Mouse (Mus musculus) hindbrain, embryonic 14.5 days (tissue): ENCODE data around the gene Galnt2. TPM values are rescaled to one million over a fixed set of nuclear protein-coding genes. Genes with fewer than 3 reads are reported as not detected.

Source experiments
- ATAC-seq: fragments of 200-750 bp; cut with Nextera tagmentation; 2 replicates; pipeline ENCODE4 v1.8.0; 2017; ENCODE audit warnings: moderate number of reproducible peaks, mild to moderate bottlenecking, moderate TSS enrichment, moderate library complexity; ENCODE audit not compliant: low FRiP score
- DNase-seq: peaks from one replicate; pipeline ENCODE4 v3.0.0-alpha.2; 2015; ENCODE audit warnings: low spot score
- H3K27ac ChIP-seq: fragments of 300-500 bp; sonication (generic); 2 replicates; pipeline ENCODE4 v1.5.1; 2014; ENCODE audit warnings: mild to moderate bottlenecking, moderate library complexity
- H3K27me3 ChIP-seq: fragments of 300-500 bp; sonication (generic); 2 replicates; pipeline ENCODE4 v1.6.1; 2014; ENCODE audit warnings: mild to moderate bottlenecking, low read length, mixed read lengths; ENCODE audit not compliant: control insufficient read depth, insufficient read depth
- H3K36me3 ChIP-seq: fragments of 300-500 bp; sonication (generic); replicated peaks from 2 replicates; pipeline ENCODE4 v1.6.1; 2014; ENCODE audit not compliant: control insufficient read depth, insufficient read depth
- H3K4me1 ChIP-seq: fragments of 300-500 bp; sonication (generic); replicated peaks from 2 replicates; pipeline ENCODE4 v1.6.1; 2014; ENCODE audit warnings: antibody characterized with exemption, low read length, mixed read lengths; ENCODE audit not compliant: control insufficient read depth, insufficient read depth
- H3K4me2 ChIP-seq: fragments of 300-500 bp; sonication (generic); replicated peaks from 2 replicates; pipeline ENCODE4 v1.6.1; 2014; ENCODE audit warnings: mild to moderate bottlenecking, moderate library complexity
- H3K4me3 ChIP-seq: fragments of 300-500 bp; sonication (generic); replicated peaks from 2 replicates; pipeline ENCODE4 v1.5.1; 2014; ENCODE audit warnings: mild to moderate bottlenecking, low read length
- H3K9ac ChIP-seq: fragments of 300-500 bp; sonication (generic); 2 replicates; pipeline ENCODE4 v1.6.1; 2014
- H3K9me3 ChIP-seq: fragments of 300-500 bp; sonication (generic); 2 replicates; pipeline ENCODE4 v1.6.1; 2016; ENCODE audit warnings: low read length; ENCODE audit not compliant: control insufficient read depth
- WGBS: fragments of 180-500 bp; shearing (Covaris S2); extraction: QIAGEN DNeasy Blood & Tissue Kit; methylation state at CpG from one replicate; pipeline ENCODE4 v1.1.7; 2014; 5-methylcytosine and 5-hydroxymethylcytosine counted together
- polyA plus RNA-seq: library from polyadenylated mRNA; unstranded; fragments of >200 nt; fragmentation: Nextera tagmentation; extraction: Ambion mirVana; gene quantifications from 2 replicates; pipeline ENCODE4 v1.2.1, GENCODE M21; 2014

Gene Galnt2
- polyA plus RNA-seq, 1 experiment from 2014 or later: 62.9 TPM

DNA sequence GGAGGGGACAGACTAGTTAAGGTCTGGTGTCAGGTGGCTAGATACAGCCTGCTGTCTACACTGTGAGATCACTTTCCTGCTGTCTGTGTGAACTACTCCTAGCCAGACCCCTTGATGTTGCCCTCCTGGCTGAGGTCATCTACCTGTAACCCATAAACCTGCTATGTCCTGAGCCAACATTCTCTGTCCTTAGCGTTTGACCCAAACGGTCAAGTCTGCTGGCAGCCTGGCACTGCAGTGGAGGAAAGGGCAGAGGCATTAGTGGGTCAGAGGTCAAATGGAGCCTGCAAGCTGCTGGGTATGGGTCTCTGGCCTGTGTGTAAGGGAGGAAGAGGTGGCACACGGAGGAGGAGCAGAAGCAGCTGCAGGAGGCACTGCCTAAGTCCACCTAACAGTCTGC lies 41.6 kb downstream of the Galnt2 start:
- DNase-seq (no peak), ATAC-seq (no peak)
- Histone ChIP-seq H3K4me3 (no peak overlapping the region), H3K27me3 (no peaks in the 10 kb centered on the region), H3K9me3 (no peaks in the 10 kb centered on the region), H3K36me3 (no peaks in the 10 kb centered on the region), H3K4me1 (peaks cover 35% of the 10 kb centered on the region), H3K27ac (no peak overlapping the region), H3K4me2 (no peak overlapping the region), H3K9ac (no peak overlapping the region)
- 78% methylated on average over 3 of the region's 3 CpGs for whole genome bisulfite sequencing

DNA sequence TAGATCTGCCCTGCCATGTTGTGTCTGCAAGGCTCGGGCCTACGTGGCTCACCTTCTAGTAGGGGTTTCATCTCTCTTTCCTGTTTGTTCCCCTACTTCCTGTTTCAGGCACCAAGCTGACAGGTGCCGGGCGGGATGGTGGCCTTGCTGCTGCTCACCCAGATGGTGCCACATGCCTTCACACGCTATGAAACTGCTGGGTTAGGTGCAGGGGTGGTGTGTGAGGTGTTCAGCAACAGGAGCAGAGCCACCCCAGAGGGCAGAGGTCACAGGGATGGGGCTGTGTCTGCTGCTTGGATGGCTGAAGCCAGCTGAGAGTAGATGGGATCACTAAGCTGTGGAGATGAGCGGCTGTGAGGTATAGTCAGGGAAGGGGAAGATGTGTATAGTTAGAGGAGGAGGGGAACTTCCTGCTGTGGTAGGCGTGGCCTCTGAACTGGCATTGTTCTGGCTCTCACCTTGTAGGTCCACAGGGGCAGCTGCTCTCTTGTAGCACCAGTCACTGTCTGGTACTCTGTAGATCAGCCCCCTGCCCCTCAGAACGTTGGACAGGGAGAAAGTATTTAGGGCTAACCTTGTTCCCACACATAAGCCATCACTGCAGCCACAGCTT lies 42.5 kb downstream of the Galnt2 start:
- ATAC-seq: no peak
- WGBS: 65% methylated on average over 8 of the region's 8 CpGs
- Histone ChIP-seq H3K4me2 (no peak overlapping the region), H3K27me3 (no peaks in the 10 kb centered on the region), H3K36me3 (no peaks in the 10 kb centered on the region), H3K27ac (no peak overlapping the region), H3K4me3 (no peak overlapping the region), H3K9ac (no peak overlapping the region), H3K4me1 (peaks cover 42% of the 10 kb centered on the region), H3K9me3 (no peaks in the 10 kb centered on the region)
- no peak for DNase-seq

DNA sequence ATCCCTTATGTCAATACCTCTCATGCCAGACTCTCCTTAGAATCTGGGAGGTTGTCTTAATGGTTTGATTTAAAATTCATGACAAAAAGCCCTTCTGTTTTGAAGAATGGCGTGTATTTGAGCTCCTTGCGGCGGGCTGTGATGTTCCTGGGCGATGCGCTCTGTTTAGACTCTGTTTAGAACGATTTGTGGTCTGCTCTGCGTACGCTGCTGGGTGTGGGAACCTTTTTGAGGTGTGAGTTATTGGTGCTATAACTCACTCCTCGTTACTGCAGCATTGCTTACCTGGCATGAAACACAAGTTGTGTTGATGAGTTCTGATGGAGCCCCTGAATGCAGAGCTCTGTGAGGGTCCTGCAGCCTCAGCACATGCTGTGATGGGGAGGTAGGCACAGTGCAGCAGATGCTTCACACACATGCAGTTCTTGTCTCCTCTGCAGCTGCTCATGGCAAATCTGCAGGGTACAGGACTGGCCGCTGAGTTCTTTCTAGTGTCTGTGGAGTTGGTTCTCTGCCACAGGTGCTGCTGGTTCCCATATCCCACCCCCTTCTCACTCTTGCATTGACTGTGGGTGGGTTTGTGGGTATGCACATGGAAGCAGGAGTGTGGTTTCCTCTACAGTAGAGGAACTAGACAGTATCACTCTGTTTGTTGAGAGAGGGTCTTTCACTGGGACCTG lies 43.4 kb downstream of the Galnt2 start:
- peaks cover 42% of the 10 kb centered on the region for H3K4me1 ChIP-seq
- H3K9ac ChIP-seq: no peak overlapping the region
- H3K27me3 ChIP-seq: no peaks in the 10 kb centered on the region
- DNase-seq: no peak
- WGBS: 72% methylated on average over 10 of the region's 10 CpGs
- H3K4me3 ChIP-seq: no peak overlapping the region
- ATAC-seq: no peak
- H3K4me2 ChIP-seq: no peak overlapping the region
- no peaks in the 10 kb centered on the region for H3K36me3 ChIP-seq
- no peaks in the 10 kb centered on the region for H3K9me3 ChIP-seq
- no peak overlapping the region for H3K27ac ChIP-seq

DNA sequence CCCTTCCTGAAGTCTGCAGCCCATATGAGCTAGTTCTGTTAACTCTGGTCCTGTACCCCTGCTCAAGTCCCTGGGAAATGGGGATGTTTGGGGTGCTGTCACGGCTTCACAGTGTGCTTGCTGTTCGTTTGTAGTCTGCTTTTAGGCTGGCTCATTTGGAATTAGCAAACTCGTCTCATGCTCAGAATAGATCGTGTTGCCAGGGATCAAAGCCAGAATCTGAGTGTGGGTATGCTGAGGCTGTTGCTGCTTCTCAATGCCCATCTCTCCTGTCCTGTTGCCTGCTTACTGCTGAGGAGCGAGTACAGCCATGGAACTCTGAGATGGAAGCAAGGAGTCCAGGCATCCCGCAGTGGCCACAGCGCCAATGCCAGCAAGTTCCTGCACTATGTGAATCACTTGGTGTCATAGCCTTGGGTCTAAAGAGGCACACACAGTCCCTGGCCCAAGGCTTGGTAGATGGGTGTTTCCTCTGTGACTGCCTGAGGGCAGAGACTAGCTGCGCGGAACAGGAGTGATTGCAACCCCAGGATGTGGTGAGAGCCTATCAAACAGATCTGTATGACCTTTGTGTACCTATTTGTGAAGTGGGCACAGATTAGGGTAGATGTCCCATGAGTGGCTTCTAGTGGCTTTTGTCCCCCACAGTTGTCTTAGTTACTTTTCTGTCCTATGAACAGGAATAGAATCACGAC lies 44.3 kb downstream of the Galnt2 start:
- Histone ChIP-seq H3K9me3 (no peaks in the 10 kb centered on the region), H3K4me2 (no peak overlapping the region), H3K36me3 (no peaks in the 10 kb centered on the region), H3K9ac (no peak overlapping the region), H3K27me3 (no peaks in the 10 kb centered on the region), H3K4me1 (peaks cover 33% of the 10 kb centered on the region), H3K27ac (no peak overlapping the region), H3K4me3 (no peak overlapping the region)
- DNase-seq (no peak), ATAC-seq (no peak)
- 94% methylated on average over 10 of the region's 10 CpGs for WGBS

DNA sequence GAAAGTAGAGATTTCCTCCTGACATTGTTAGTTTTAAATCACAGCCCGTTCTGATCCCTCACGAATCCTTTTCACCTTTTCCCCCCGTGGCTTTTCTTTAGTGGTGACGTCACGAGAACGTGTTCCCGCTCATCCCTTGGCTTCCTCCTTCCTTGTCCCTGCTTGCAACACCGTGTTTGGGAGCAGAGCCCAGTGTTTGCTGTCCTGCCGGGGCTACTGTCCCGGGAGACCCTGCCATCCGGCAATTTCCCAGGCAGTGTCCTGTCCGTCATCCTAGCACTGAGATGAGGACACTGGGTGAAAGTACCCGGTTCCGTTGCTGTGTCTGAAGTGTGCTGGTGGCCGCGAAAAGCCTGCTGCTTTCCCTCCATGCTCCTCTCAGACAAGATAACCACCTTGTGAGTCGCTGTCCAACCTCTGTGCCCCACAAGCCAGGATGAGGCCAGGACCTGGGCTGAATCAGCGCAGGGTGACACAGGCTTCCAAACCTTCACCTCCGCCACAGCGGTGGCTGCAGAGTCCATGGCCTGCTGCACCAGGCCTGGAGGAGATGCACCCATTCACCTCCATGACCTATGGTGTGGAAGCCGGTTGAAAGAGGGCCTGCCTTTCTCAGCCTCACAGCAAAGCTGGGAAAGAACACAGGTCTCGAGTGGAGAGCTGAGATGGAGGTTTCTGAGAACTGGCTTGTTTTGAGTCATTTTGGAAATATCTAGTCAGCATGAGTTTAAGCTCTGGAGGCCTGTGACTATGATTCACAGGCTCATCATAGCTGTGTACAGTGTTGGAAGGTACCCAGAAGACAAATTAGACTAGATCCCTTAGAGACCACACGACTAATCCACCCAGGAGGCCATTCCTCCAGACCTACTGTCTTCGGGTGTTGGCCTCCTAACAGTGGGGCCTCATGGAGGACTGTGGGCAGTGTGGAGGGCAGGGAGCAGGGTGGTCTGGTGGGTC lies 47.0 kb downstream of the Galnt2 start:
- H3K9ac ChIP-seq: no peak overlapping the region
- DNase-seq: no peak
- H3K9me3 ChIP-seq: no peaks in the 10 kb centered on the region
- H3K27ac ChIP-seq: no peak overlapping the region
- ATAC-seq: no peak
- H3K4me3 ChIP-seq: no peak overlapping the region
- H3K4me1 ChIP-seq: peaks cover 43% of the 10 kb centered on the region
- no peaks in the 10 kb centered on the region for H3K27me3 ChIP-seq
- WGBS: 64% methylated on average over 24 of the region's 24 CpGs
- H3K36me3 ChIP-seq: no peaks in the 10 kb centered on the region
- H3K4me2 ChIP-seq: no peak overlapping the region

DNA sequence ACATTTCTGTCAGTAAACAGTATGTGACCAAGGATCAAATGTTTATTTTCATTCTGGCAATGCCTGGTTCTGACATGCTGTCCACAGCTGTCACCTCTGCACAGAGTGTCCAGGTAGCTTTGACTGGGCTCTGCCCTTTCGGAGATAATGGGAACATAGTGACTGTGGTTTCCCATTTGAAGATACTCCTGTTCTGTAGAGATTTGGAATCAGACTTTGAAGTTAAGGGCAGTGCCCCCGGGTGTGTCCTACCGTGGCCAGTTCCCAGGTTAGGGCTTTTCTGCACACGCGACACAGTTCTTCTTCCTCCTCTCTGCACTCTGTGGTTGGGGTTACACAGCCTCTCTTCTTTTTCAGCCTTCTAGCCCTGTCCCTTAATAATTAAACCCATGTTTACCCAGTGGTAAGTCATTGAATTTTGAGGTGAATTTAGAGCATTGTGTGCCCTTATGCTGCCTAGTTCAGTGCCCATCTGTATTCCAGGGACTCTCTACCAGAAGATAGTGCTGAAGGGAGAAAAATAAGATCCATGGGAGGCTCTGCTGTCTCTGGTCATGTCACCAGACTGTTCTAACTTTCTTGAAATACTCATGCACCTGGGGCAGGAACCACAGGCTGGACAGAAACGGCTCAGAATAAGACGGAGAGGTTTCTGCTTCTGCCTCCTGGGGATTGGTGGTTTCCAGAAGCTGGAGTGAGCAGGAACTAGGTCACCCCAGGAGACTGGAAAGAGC lies 47.9 kb downstream of the Galnt2 start:
- Histone ChIP-seq H3K4me1 (peaks cover 43% of the 10 kb centered on the region), H3K27me3 (no peaks in the 10 kb centered on the region), H3K4me3 (no peak overlapping the region), H3K9ac (no peak overlapping the region), H3K36me3 (no peaks in the 10 kb centered on the region), H3K9me3 (no peaks in the 10 kb centered on the region), H3K27ac (no peak overlapping the region), H3K4me2 (no peak overlapping the region)
- 87% methylated on average over 7 of the region's 7 CpGs for WGBS
- ATAC-seq: no peak
- no peak for DNase-seq

DNA sequence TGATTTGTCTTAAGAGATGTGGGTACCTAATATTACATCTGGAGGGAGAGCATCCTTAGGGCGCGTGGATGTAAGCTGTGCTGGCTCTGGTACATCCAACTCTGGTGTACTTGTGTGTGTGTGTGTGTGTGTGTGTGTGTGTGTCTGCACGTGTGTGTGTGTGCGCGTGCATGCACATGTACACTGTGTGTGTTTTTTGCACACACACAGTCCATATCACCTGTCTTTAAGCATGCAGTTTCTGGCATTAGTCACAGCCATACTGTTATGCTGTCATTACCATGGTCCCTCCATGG lies 48.4 kb downstream of the Galnt2 start:
- Histone ChIP-seq H3K27me3 (no peaks in the 10 kb centered on the region), H3K9me3 (no peaks in the 10 kb centered on the region), H3K4me1 (peaks cover 48% of the 10 kb centered on the region), H3K4me3 (no peak overlapping the region), H3K27ac (no peak overlapping the region), H3K36me3 (no peaks in the 10 kb centered on the region), H3K9ac (no peak overlapping the region), H3K4me2 (no peak overlapping the region)
- 97% methylated on average over 5 of the region's 5 CpGs for WGBS
- ATAC-seq (no peak), DNase-seq (no peak)

DNA sequence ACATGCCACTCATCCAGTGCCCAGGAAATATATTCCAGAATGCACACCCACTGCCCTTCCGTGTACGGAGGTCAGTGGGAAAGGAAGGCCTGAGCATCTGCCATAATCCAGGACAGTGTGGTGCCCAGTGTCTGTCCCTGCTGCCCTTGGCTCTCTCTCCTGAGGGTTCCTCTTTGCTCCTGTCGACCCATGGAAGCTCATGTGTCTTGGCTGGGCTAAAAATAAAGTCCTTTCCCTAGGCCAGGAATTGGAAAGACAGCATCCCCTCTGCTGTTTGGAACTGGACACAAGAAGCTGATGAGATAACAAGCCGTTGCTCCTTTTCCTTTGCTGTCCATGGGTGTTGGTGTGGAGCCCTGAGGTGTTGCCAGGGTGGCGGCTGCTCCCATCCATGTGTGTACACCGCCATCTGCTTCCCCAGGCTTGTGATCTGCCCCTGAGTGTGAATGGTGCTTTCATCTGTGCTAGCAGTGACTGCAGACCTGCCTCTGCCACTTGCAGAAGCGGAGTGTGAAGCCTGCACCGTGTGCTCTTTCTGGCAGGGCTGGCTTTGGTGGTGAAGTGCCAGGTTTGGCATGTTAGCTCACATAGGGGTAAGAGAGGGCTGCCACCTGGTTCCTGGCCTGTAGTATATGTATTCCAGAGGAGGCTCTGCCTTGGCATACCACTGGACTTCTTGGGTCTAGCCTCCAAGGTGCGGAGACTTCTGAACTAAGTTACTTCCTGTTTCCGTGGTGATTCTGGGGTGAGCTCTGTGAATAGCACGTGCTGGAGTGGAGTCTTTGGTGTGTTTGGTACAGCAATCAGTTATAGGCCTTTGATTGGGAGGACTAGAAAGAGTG lies 50.7 kb downstream of the Galnt2 start:
- no peaks in the 10 kb centered on the region for H3K27me3 ChIP-seq
- peaks cover 65% of the 10 kb centered on the region for H3K4me1 ChIP-seq
- 0 out of 2 replicates have a peak overlapping the region, but pooled peaks have one; percentile 4 for H3K27ac ChIP-seq
- no peak overlapping the region for H3K4me3 ChIP-seq
- H3K9me3 ChIP-seq: no peaks in the 10 kb centered on the region
- no peak for ATAC-seq
- no peak for DNase-seq
- WGBS: 56% methylated on average over 11 of the region's 11 CpGs
- no peak overlapping the region for H3K4me2 ChIP-seq
- no peak overlapping the region for H3K9ac ChIP-seq
- no peaks in the 10 kb centered on the region for H3K36me3 ChIP-seq
